Mouse (Mus musculus) cerebellum, adult (tissue): ENCODE data around the gene Slc5a6.

Experiments used
- ATAC-seq: cut with Nextera tagmentation; 2 replicates; pipeline ENCODE4 v1.9.2; 2017; ENCODE audit warnings: mild to moderate bottlenecking, moderate library complexity, mixed read lengths; ENCODE audit not compliant: insufficient number of reproducible peaks, low FRiP score, low TSS enrichment

Gene Slc5a6

GRCm38 (mm10) chr5:31048763-31049641 is at the start of gene Slc5a6:
Gene Slc5a6 (minus strand): TSS chr5:31048924.
- peak; percentile 36; the same call in 1 of the 2 replicates for ATAC-seq

- ATAC-seq: no peak
Observed at GRCm38 (mm10) chr5:31095711-31096480, 47.2 kb upstream of the Slc5a6 start.

- no peak for ATAC-seq
Observed at GRCm38 (mm10) chr5:31094799-31095691, 46.3 kb upstream of the Slc5a6 start.

GRCm38 (mm10) chr5:31094100-31094798 is 45.5 kb upstream of the Slc5a6 start:
- ATAC-seq: no peak

- no peak for ATAC-seq
Observed at GRCm38 (mm10) chr5:31093151-31094041, 44.7 kb upstream of the Slc5a6 start.

- ATAC-seq: no peak
Observed at GRCm38 (mm10) chr5:31092231-31092975, 43.7 kb upstream of the Slc5a6 start.

- ATAC-seq: no peak
Observed at GRCm38 (mm10) chr5:31087131-31087530, 38.4 kb upstream of the Slc5a6 start.

- no peak for ATAC-seq
Observed at GRCm38 (mm10) chr5:31086606-31087005, 37.9 kb upstream of the Slc5a6 start.

GRCm38 (mm10) chr5:31083949-31084348 is 35.2 kb upstream of the Slc5a6 start:
- no peak for ATAC-seq

- ATAC-seq: no peak
Observed at GRCm38 (mm10) chr5:31082935-31083625, 34.4 kb upstream of the Slc5a6 start.

- no peak for ATAC-seq
Observed at GRCm38 (mm10) chr5:31082355-31082754, 33.6 kb upstream of the Slc5a6 start.

GRCm38 (mm10) chr5:31081386-31081785 is 32.7 kb upstream of the Slc5a6 start:
- ATAC-seq: no peak

- no peak for ATAC-seq
Observed at GRCm38 (mm10) chr5:31080795-31081164, 32.1 kb upstream of the Slc5a6 start.

- ATAC-seq: no peak
Observed at GRCm38 (mm10) chr5:31080059-31080794, 31.5 kb upstream of the Slc5a6 start.

GRCm38 (mm10) chr5:31076346-31076745 is 27.6 kb upstream of the Slc5a6 start:
- no peak for ATAC-seq

GRCm38 (mm10) chr5:31073176-31073575 is 24.5 kb upstream of the Slc5a6 start:
- no peak for ATAC-seq

- ATAC-seq: no peak
Observed at GRCm38 (mm10) chr5:31071821-31072220, 23.1 kb upstream of the Slc5a6 start.
